Mouse (Mus musculus): ENCODE data around the gene Actn1. TPM values are rescaled to one million over a fixed set of nuclear protein-coding genes. Genes with fewer than 3 reads are reported as not detected.

Gene Actn1
- polyA plus RNA-seq, 1 experiment from 2014 or later: 27.2 TPM

- DNase-seq (ENCODE audit: low spot score): no peak
- ATAC-seq (replicated peaks; ENCODE audit: low FRiP score): no peak
- Histone ChIP-seq H3K4me2 (ENCODE audit: low read depth, low read length, severe bottlenecking) (no peak overlapping the region), H3K27ac (ENCODE audit: low read depth, low read length) (no peak overlapping the region), H3K27me3 (ENCODE audit: control insufficient read depth, insufficient read depth, low read length) (no peaks in the 10 kb centered on the region), H3K9ac (ENCODE audit: low read length) (no peak overlapping the region), H3K9me3 (ENCODE audit: control insufficient read depth, low read length) (no peaks in the 10 kb centered on the region; the same call in 1 of the 2 replicates), H3K36me3 (ENCODE audit: control insufficient read depth, insufficient read depth, low read length) (no peaks in the 10 kb centered on the region), H3K4me3 (ENCODE audit: low read depth, low read length) (no peak overlapping the region), H3K4me1 (replicated peaks; ENCODE audit: control insufficient read depth, insufficient read depth, low read length) (peaks cover 14% of the 10 kb centered on the region)
- WGBS: 93% methylated on average over 3 of the region's 3 CpGs
Observed at GRCm38 (mm10) chr12:80234226-80234625, 25.9 kb downstream of the Actn1 start.

GRCm38 (mm10) chr12:80232840-80233218, 27.3 kb downstream of the Actn1 start:
- WGBS: 89% methylated on average over 4 of the region's 4 CpGs
- Histone ChIP-seq H3K9ac (ENCODE audit: low read length) (no peak overlapping the region), H3K36me3 (ENCODE audit: control insufficient read depth, insufficient read depth, low read length) (no peaks in the 10 kb centered on the region), H3K27me3 (ENCODE audit: control insufficient read depth, insufficient read depth, low read length) (no peaks in the 10 kb centered on the region), H3K4me3 (ENCODE audit: low read depth, low read length) (no peak overlapping the region), H3K27ac (ENCODE audit: low read depth, low read length) (no peak overlapping the region), H3K4me2 (ENCODE audit: low read depth, low read length, severe bottlenecking) (no peak overlapping the region), H3K9me3 (ENCODE audit: control insufficient read depth, low read length) (no peaks in the 10 kb centered on the region; the same call in 1 of the 2 replicates), H3K4me1 (replicated peaks; ENCODE audit: control insufficient read depth, insufficient read depth, low read length) (peaks cover 15% of the 10 kb centered on the region)
- ATAC-seq (replicated peaks; ENCODE audit: low FRiP score) (no peak), DNase-seq (ENCODE audit: low spot score) (no peak)

GRCm38 (mm10) chr12:80232076-80232839, 27.9 kb downstream of the Actn1 start:
- H3K4me3 ChIP-seq (ENCODE audit: low read depth, low read length): no peak overlapping the region
- peaks cover 18% of the 10 kb centered on the region for H3K4me1 ChIP-seq (replicated peaks; ENCODE audit: control insufficient read depth, insufficient read depth, low read length)
- whole genome bisulfite sequencing: 88% methylated on average over 9 of the region's 9 CpGs
- H3K9ac ChIP-seq (ENCODE audit: low read length): no peak overlapping the region
- no peaks in the 10 kb centered on the region for H3K36me3 ChIP-seq (ENCODE audit: control insufficient read depth, insufficient read depth, low read length)
- H3K9me3 ChIP-seq (ENCODE audit: control insufficient read depth, low read length): no peaks in the 10 kb centered on the region; the same call in 1 of the 2 replicates
- H3K27ac ChIP-seq (ENCODE audit: low read depth, low read length): no peak overlapping the region
- DNase-seq (ENCODE audit: low spot score) (no peak), ATAC-seq (replicated peaks; ENCODE audit: low FRiP score) (no peak)
- H3K27me3 ChIP-seq (ENCODE audit: control insufficient read depth, insufficient read depth, low read length): no peaks in the 10 kb centered on the region
- no peak overlapping the region for H3K4me2 ChIP-seq (ENCODE audit: low read depth, low read length, severe bottlenecking)

- ATAC-seq (replicated peaks; ENCODE audit: low FRiP score) (no peak), DNase-seq (ENCODE audit: low spot score) (no peak)
- H3K9me3 ChIP-seq (ENCODE audit: control insufficient read depth, low read length): no peaks in the 10 kb centered on the region; the same call in 1 of the 2 replicates
- H3K36me3 ChIP-seq (ENCODE audit: control insufficient read depth, insufficient read depth, low read length): no peaks in the 10 kb centered on the region
- no peaks in the 10 kb centered on the region for H3K27me3 ChIP-seq (ENCODE audit: control insufficient read depth, insufficient read depth, low read length)
- WGBS: 42% methylated on average over 5 of the region's 5 CpGs
- H3K4me1 ChIP-seq (replicated peaks; ENCODE audit: control insufficient read depth, insufficient read depth, low read length): peaks cover 18% of the 10 kb centered on the region
- H3K27ac ChIP-seq (ENCODE audit: low read depth, low read length): no peak overlapping the region
- no peak overlapping the region for H3K4me3 ChIP-seq (ENCODE audit: low read depth, low read length)
- H3K9ac ChIP-seq (ENCODE audit: low read length): no peak overlapping the region
- no peak overlapping the region for H3K4me2 ChIP-seq (ENCODE audit: low read depth, low read length, severe bottlenecking)
Observed at GRCm38 (mm10) chr12:80231317-80231716, 28.9 kb downstream of the Actn1 start.

GRCm38 (mm10) chr12:80230854-80231253, 29.3 kb downstream of the Actn1 start:
- H3K4me3 ChIP-seq (ENCODE audit: low read depth, low read length): no peak overlapping the region
- H3K36me3 ChIP-seq (ENCODE audit: control insufficient read depth, insufficient read depth, low read length): no peaks in the 10 kb centered on the region
- H3K4me2 ChIP-seq (ENCODE audit: low read depth, low read length, severe bottlenecking): no peak overlapping the region
- WGBS: 66% methylated on average over 5 of the region's 5 CpGs
- H3K27ac ChIP-seq (ENCODE audit: low read depth, low read length): no peak overlapping the region
- no peaks in the 10 kb centered on the region; the same call in 1 of the 2 replicates for H3K9me3 ChIP-seq (ENCODE audit: control insufficient read depth, low read length)
- peaks cover 18% of the 10 kb centered on the region for H3K4me1 ChIP-seq (replicated peaks; ENCODE audit: control insufficient read depth, insufficient read depth, low read length)
- H3K9ac ChIP-seq (ENCODE audit: low read length): no peak overlapping the region; the same call in 1 of the 2 replicates
- ATAC-seq (replicated peaks; ENCODE audit: low FRiP score): no peak
- no peak for DNase-seq (ENCODE audit: low spot score)
- H3K27me3 ChIP-seq (ENCODE audit: control insufficient read depth, insufficient read depth, low read length): no peaks in the 10 kb centered on the region

GRCm38 (mm10) chr12:80230111-80230700, 30.0 kb downstream of the Actn1 start:
- no peaks in the 10 kb centered on the region for H3K36me3 ChIP-seq (ENCODE audit: control insufficient read depth, insufficient read depth, low read length)
- peak overlapping the region; percentile 10; the same call in 1 of the 2 replicates for H3K9ac ChIP-seq (ENCODE audit: low read length)
- DNase-seq (ENCODE audit: low spot score) (peak; percentile 60), ATAC-seq (replicated peaks; ENCODE audit: low FRiP score) (0 out of 2 replicates have a peak, but pooled peaks have one; percentile 30)
- no peaks in the 10 kb centered on the region; the same call in 1 of the 2 replicates for H3K9me3 ChIP-seq (ENCODE audit: control insufficient read depth, low read length)
- H3K4me2 ChIP-seq (ENCODE audit: low read depth, low read length, severe bottlenecking): no peak overlapping the region
- H3K27ac ChIP-seq (ENCODE audit: low read depth, low read length): peak overlapping the region; percentile 47; the same call in 1 of the 2 replicates
- H3K4me3 ChIP-seq (ENCODE audit: low read depth, low read length): no peak overlapping the region
- no peaks in the 10 kb centered on the region for H3K27me3 ChIP-seq (ENCODE audit: control insufficient read depth, insufficient read depth, low read length)
- 7% methylated on average over 10 of the region's 10 CpGs for WGBS
- H3K4me1 ChIP-seq (replicated peaks; ENCODE audit: control insufficient read depth, insufficient read depth, low read length): peaks cover 18% of the 10 kb centered on the region

GRCm38 (mm10) chr12:80229010-80229800, 31.0 kb downstream of the Actn1 start:
- H3K4me2 ChIP-seq (ENCODE audit: low read depth, low read length, severe bottlenecking): no peak overlapping the region
- peak overlapping the region; percentile 47; the same call in 1 of the 2 replicates for H3K27ac ChIP-seq (ENCODE audit: low read depth, low read length)
- no peak for DNase-seq (ENCODE audit: low spot score)
- H3K36me3 ChIP-seq (ENCODE audit: control insufficient read depth, insufficient read depth, low read length): no peaks in the 10 kb centered on the region
- no peaks in the 10 kb centered on the region; the same call in 1 of the 2 replicates for H3K9me3 ChIP-seq (ENCODE audit: control insufficient read depth, low read length)
- no peak for ATAC-seq (replicated peaks; ENCODE audit: low FRiP score)
- WGBS: 62% methylated on average over 5 of the region's 5 CpGs
- no peak overlapping the region for H3K4me3 ChIP-seq (ENCODE audit: low read depth, low read length)
- peaks cover 18% of the 10 kb centered on the region for H3K4me1 ChIP-seq (replicated peaks; ENCODE audit: control insufficient read depth, insufficient read depth, low read length)
- H3K9ac ChIP-seq (ENCODE audit: low read length): 0 out of 2 replicates have a peak overlapping the region, but pooled peaks have one; percentile 10
- H3K27me3 ChIP-seq (ENCODE audit: control insufficient read depth, insufficient read depth, low read length): no peaks in the 10 kb centered on the region

- Histone ChIP-seq H3K36me3 (ENCODE audit: control insufficient read depth, insufficient read depth, low read length) (no peaks in the 10 kb centered on the region), H3K4me2 (ENCODE audit: low read depth, low read length, severe bottlenecking) (no peak overlapping the region), H3K27me3 (ENCODE audit: control insufficient read depth, insufficient read depth, low read length) (no peaks in the 10 kb centered on the region), H3K9me3 (ENCODE audit: control insufficient read depth, low read length) (no peaks in the 10 kb centered on the region), H3K4me1 (replicated peaks; ENCODE audit: control insufficient read depth, insufficient read depth, low read length) (peaks cover 18% of the 10 kb centered on the region), H3K4me3 (ENCODE audit: low read depth, low read length) (no peak overlapping the region), H3K9ac (ENCODE audit: low read length) (no peak overlapping the region), H3K27ac (ENCODE audit: low read depth, low read length) (no peak overlapping the region)
- 84% methylated on average over 5 of the region's 5 CpGs for WGBS
- DNase-seq (ENCODE audit: low spot score) (no peak), ATAC-seq (replicated peaks; ENCODE audit: low FRiP score) (no peak)
Observed at GRCm38 (mm10) chr12:80228356-80228755, 31.8 kb downstream of the Actn1 start.
